Mouse (Mus musculus): ENCODE data around the gene Col23a1. TPM values are rescaled to one million over a fixed set of nuclear protein-coding genes. Genes with fewer than 3 reads are reported as not detected.
A peak's percentile ranks its signal among the peaks of the same experiment; 100 is the strongest.

The Col23a1 gene
- polyA plus RNA-seq, 1 experiment, result 10.3 TPM

DNA sequence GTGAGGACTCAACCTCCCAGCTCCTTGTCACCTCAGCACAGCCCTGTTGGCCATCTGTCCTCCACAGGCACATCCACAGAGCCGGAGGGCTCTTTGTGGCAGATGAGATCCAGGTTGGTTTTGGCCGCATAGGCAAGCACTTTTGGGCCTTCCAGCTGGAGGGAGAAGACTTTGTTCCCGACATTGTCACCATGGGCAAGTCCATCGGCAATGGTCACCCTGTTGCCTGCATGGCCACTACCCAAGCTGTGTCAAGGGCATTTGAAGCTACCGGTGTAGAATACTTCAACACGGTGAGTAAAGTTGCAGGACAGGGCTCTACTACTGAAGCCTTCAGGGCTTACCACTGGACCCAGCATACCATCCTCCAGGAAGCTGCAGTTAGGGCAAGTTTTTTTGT lies 304.1 kb downstream of the Col23a1 start:
- H3K4me2 ChIP-seq (ENCODE audit: low read depth), result no peak overlapping the region
- no peaks in the 10 kb centered on the region for H3K79me2 ChIP-seq (ENCODE audit: control insufficient read depth, insufficient read depth)
- no peaks in the 10 kb centered on the region for H3K27me3 ChIP-seq (ENCODE audit: control insufficient read depth, insufficient read depth, insufficient read length)
- H3K4me3 ChIP-seq, result no peak overlapping the region
- H3K36me3 ChIP-seq (ENCODE audit: control insufficient read depth, insufficient read depth), result peaks cover 75% of the 10 kb centered on the region
- TF ChIP-seq POLR2A (IDR thresholded peaks at IDR 0.05; ENCODE audit: insufficient read length, low read depth) (peak; percentile 31), USF1 (IDR thresholded peaks at IDR 0.05; ENCODE audit: low read depth) (no peak), POLR2AphosphoS2 (IDR thresholded peaks at IDR 0.05; ENCODE audit: insufficient read length, low read depth) (peak; percentile 56), E2F4 (IDR thresholded peaks at IDR 0.05; ENCODE audit: insufficient read depth) (no peak)
- no peak overlapping the region for H3ac ChIP-seq (ENCODE audit: control insufficient read depth, insufficient read length)

- Histone ChIP-seq H3K4me2 (ENCODE audit: low read depth) (no peak overlapping the region), H3K4me3 (no peak overlapping the region), H3K27me3 (ENCODE audit: control insufficient read depth, insufficient read depth, insufficient read length) (no peaks in the 10 kb centered on the region), H3ac (ENCODE audit: control insufficient read depth, insufficient read length) (no peak overlapping the region), H3K36me3 (ENCODE audit: control insufficient read depth, insufficient read depth) (peaks cover 81% of the 10 kb centered on the region), H3K79me2 (ENCODE audit: control insufficient read depth, insufficient read depth) (peaks cover 6% of the 10 kb centered on the region)
- no peak for TF ChIP-seq REST (IDR thresholded peaks at IDR 0.05; ENCODE audit: insufficient read depth, insufficient read length)
- TF ChIP-seq MAX (IDR thresholded peaks at IDR 0.05; ENCODE audit: low read depth), result no peak
- peak; percentile 47 for TF ChIP-seq POLR2AphosphoS2 (IDR thresholded peaks at IDR 0.05; ENCODE audit: insufficient read length, low read depth)
- no peak for TF ChIP-seq TCF12 (IDR thresholded peaks at IDR 0.05; ENCODE audit: insufficient read depth, poor library complexity, severe bottlenecking)
- TF ChIP-seq E2F4 (IDR thresholded peaks at IDR 0.05; ENCODE audit: insufficient read depth), result no peak
- TF ChIP-seq MYOG (IDR thresholded peaks at IDR 0.05; ENCODE audit: control insufficient read depth in 1 of 3, insufficient read depth in 1 of 3, insufficient read length in 2 of 3, low read depth in 2 of 3), result no peak
- TF ChIP-seq USF1 (IDR thresholded peaks at IDR 0.05; ENCODE audit: low read depth), result no peak
These were observed 305.1 kb downstream of the Col23a1 start for GRCm38 (mm10) chr11:51594715-51595350.

- H3K36me3 ChIP-seq (ENCODE audit: control insufficient read depth, insufficient read depth), result peaks cover 88% of the 10 kb centered on the region
- TF ChIP-seq E2F4 (IDR thresholded peaks at IDR 0.05; ENCODE audit: insufficient read depth) (no peak), REST (IDR thresholded peaks at IDR 0.05; ENCODE audit: insufficient read depth, insufficient read length) (no peak), MAX (IDR thresholded peaks at IDR 0.05; ENCODE audit: low read depth) (no peak), TCF12 (IDR thresholded peaks at IDR 0.05; ENCODE audit: insufficient read depth, poor library complexity, severe bottlenecking) (no peak), POLR2AphosphoS2 (IDR thresholded peaks at IDR 0.05; ENCODE audit: insufficient read length, low read depth) (no peak)
- H3ac ChIP-seq (ENCODE audit: control insufficient read depth, insufficient read length), result no peak overlapping the region
- peaks cover 6% of the 10 kb centered on the region for H3K79me2 ChIP-seq (ENCODE audit: control insufficient read depth, insufficient read depth)
- no peaks in the 10 kb centered on the region for H3K27me3 ChIP-seq (ENCODE audit: control insufficient read depth, insufficient read depth, insufficient read length)
- H3K4me2 ChIP-seq (ENCODE audit: low read depth), result no peak overlapping the region
- H3K4me3 ChIP-seq, result no peak overlapping the region
These were observed 305.9 kb downstream of the Col23a1 start for GRCm38 (mm10) chr11:51595459-51596083.

DNA sequence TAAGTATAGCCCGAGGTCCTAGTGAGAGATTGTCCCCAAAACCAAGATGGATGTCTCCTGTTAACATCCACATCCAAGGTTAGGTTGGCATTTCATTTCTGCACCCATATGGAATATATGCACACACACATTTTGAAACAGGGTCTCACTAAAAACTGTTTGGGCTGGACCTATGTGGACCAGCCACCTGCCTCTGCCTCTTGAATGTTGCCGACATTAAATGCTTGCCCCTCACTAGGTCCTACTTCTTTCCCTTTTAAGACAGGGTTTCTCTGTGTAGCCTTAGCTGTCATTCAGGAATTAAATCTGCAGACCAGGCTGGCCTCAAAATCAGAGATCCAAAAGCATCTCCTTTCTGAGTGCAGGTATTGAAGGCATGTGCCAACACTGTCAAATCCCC lies 307.8 kb downstream of the Col23a1 start:
- peaks cover 20% of the 10 kb centered on the region for H3K79me2 ChIP-seq (ENCODE audit: control insufficient read depth, insufficient read depth)
- peaks cover 92% of the 10 kb centered on the region for H3K36me3 ChIP-seq (ENCODE audit: control insufficient read depth, insufficient read depth)
- no peak overlapping the region for H3K4me2 ChIP-seq (ENCODE audit: low read depth)
- no peak for TF ChIP-seq TCF12 (IDR thresholded peaks at IDR 0.05; ENCODE audit: insufficient read depth, poor library complexity, severe bottlenecking)
- TF ChIP-seq REST (IDR thresholded peaks at IDR 0.05; ENCODE audit: insufficient read depth, insufficient read length), result no peak
- TF ChIP-seq POLR2A (IDR thresholded peaks at IDR 0.05; ENCODE audit: insufficient read length, low read depth), result no peak
- no peak overlapping the region for H3K4me3 ChIP-seq
- no peak overlapping the region for H3ac ChIP-seq (ENCODE audit: control insufficient read depth, insufficient read length)
- H3K27me3 ChIP-seq (ENCODE audit: control insufficient read depth, insufficient read depth, insufficient read length), result no peaks in the 10 kb centered on the region

DNA sequence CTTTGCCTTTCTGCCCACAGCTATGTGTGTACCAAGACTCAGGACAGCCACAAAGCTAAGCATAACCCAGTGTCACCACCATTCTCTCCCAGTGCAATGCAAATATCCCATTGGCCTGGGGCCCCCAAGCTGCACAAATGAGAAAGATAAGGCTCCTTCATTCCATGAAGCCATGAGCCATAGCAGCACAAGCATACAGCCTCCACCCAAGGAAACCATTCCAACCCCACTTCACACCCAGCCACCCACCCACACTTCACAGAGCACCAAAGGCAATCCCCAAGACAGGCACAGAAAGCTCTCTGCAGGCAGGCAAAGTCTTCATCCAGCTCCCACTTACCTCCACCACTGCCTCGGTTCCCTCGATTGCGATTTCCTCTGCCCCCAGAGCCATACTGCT lies 312.5 kb downstream of the Col23a1 start:
- no peak overlapping the region for H3ac ChIP-seq (ENCODE audit: control insufficient read depth, insufficient read length)
- TF ChIP-seq TCF12 (IDR thresholded peaks at IDR 0.05; ENCODE audit: insufficient read depth, poor library complexity, severe bottlenecking) (no peak), REST (IDR thresholded peaks at IDR 0.05; ENCODE audit: insufficient read depth, insufficient read length) (no peak), POLR2A (IDR thresholded peaks at IDR 0.05; ENCODE audit: insufficient read length, low read depth) (peak; percentile 19), MYOD1 (IDR thresholded peaks at IDR 0.05; ENCODE audit: control insufficient read depth in 1 of 3, insufficient read length in 2 of 3, low read depth in 2 of 3) (no peak), SRF (IDR thresholded peaks at IDR 0.05; ENCODE audit: control insufficient read depth, insufficient read length, low read depth) (no peak), TCF3 (IDR thresholded peaks at IDR 0.05; ENCODE audit: insufficient read length, low read depth) (no peak)
- H3K4me2 ChIP-seq (ENCODE audit: low read depth), result no peak overlapping the region
- H3K4me3 ChIP-seq, result no peak overlapping the region
- H3K36me3 ChIP-seq (ENCODE audit: control insufficient read depth, insufficient read depth), result peaks cover 78% of the 10 kb centered on the region
- H3K79me2 ChIP-seq (ENCODE audit: control insufficient read depth, insufficient read depth), result peaks cover 58% of the 10 kb centered on the region
- no peaks in the 10 kb centered on the region for H3K27me3 ChIP-seq (ENCODE audit: control insufficient read depth, insufficient read depth, insufficient read length)

Measured in myocyte (in vitro differentiated cells).